Mouse (Mus musculus) left cerebral cortex, postnatal 36 days (tissue): ENCODE measurements at regions not wholly inside any gene's neighbourhood (a gene's known extent, or its start where the extent isn't known, plus 50 kb on each side); places are given as distances from the start of the nearest gene placed in this dataset.

Experiments used
- DNase-seq, 2 experiments: peaks; one replicate each; pipeline ENCODE4 v3.0.0; 2021 to 2022; ENCODE audit warnings: low spot score in 2 of 2, mixed read lengths in 1 of 2
- intact Hi-C: fragments of 180-260 bp; cut with DNase I; formaldehyde crosslinking; loops from one replicate; pipeline ENCODE4 v1.15.1; 2025

GRCm38 (mm10) chr5:116797460-116797859 lies 205.8 kb upstream of the Srrm4 start:
- intact Hi-C loops = no loop called here
- no peak for DNase-seq

- DNase-seq = no peak
- intact Hi-C loops = no loop called here
These were observed 203.6 kb upstream of the Srrm4 start for GRCm38 (mm10) chr5:116795169-116795568.

- DNase-seq = no peak
These were observed 198.8 kb upstream of the Srrm4 start for GRCm38 (mm10) chr5:116790419-116790818.

DNA sequence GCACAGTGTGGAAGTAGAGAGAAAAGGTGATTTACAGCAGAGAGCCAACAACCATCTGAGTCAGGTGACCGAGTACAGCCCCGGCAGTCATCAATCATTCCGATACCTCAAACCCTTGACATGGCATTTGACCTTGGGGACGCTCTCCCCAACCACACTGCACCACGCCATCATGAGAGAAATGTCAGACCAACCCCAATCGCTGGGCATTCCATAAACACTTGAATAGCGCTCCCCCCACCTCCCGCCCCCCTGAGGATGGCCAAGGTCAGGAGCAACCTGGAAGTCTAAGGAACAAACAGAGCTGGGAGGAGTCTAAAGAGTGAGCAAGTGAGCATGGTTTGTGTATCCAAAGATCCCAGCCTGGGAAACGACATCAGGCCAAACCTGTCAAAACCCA lies 198.2 kb upstream of the Srrm4 start:
- intact Hi-C loops = no loop called here
- DNase-seq = no peak

More at GRCm38 (mm10) chr5:116790419-116790818, 198.8 kb upstream of the Srrm4 start:
- intact Hi-C loops = no loop called here

DNA sequence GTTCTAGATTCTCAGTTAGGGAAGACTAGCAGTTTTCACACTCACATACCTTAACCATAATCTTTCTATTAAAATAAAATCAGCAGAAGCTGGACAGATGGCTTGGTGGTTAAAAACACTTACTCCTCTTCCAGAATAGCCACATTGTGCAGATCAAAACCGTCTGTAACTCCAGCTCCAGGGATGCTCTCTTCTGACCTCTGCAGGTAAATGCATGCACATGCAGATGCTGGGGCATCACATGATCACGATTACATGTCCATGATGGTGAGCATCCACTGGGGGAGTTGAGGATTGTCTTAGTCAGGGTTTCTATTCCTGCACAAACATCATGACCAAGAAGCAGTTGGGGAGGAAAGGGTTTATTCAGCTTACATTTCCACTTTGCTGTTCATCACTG lies 184.8 kb upstream of the Srrm4 start:
- no peak for DNase-seq
- intact Hi-C loops = no loop called here

GRCm38 (mm10) chr5:116766261-116766660 lies 174.6 kb upstream of the Srrm4 start:
- intact Hi-C loops = no loop called here

DNA sequence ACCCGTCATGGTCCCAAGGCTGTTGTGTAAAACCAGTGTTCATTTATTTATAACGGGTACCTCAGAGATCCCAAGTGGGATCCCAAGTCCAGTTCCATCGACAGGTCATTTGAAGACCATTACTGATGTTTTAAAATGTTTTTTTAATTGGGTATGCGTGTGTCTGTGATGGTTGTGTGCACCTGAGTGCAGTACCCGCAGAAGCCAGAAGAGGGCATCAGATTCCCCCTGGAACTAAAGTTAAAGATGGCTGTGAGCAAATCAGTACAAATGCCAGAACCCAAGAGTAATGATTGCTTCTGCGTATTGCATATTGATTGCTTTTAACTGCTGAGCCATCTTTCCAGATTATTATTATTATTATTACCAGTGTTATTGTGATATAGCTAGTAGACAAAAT lies 169.7 kb upstream of the Srrm4 start:
- intact Hi-C loops = no loop called here
- DNase-seq = no peak

More at GRCm38 (mm10) chr5:116766261-116766660, 174.6 kb upstream of the Srrm4 start:
- no peak for DNase-seq

DNA sequence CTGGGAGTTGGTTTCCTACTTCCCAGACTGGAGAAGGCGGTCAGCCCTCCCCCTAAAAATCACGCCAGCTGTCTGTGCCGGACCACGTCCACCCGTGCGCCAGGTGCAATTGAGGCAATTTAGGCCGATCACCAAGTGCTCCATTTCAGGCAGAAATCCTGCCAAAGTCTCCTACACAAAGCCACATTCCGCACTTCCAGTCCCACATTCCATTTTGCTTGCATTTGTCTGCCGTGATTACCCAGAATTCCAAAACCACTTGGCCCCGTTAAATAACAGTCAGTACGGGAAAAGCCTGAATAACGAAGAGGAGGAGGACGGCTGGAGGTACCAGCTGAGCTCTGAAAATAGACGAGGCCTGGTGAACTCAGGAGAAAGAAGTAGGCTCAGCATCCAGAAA lies 167.1 kb upstream of the Srrm4 start:
- intact Hi-C loops = no loop called here
- peak; percentile 54 to 62 for DNase-seq

GRCm38 (mm10) chr5:116752941-116753340 lies 161.3 kb upstream of the Srrm4 start:
- no peak for DNase-seq
- intact Hi-C loops = no loop called here

DNA sequence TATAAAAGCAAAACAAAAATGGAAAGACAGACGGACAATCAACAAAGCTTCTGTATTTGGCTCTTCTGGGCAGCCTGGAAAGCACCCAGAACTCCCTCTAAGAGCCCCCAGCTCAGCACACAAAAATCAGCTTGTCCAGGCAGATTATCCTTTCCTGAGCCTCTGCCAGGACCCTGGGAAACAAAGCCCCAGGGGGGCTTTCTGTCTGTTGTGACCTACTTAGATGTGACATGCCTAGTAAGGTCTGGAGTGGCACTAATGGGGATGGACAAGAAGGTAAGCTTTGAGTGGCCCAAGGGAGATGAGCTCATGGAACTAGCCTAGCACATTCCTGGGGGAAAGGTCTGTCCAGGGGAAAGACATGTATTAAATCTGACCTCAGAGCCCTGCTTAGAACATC lies 160.5 kb upstream of the Srrm4 start:
- intact Hi-C loops = no loop called here
- DNase-seq = no peak

- intact Hi-C loops = no loop called here
- no peak for DNase-seq
These were observed 154.2 kb upstream of the Srrm4 start for GRCm38 (mm10) chr5:116745776-116746175.

- intact Hi-C loops = no loop called here
- no peak for DNase-seq
These were observed 152.8 kb upstream of the Srrm4 start for GRCm38 (mm10) chr5:116744389-116744788.

GRCm38 (mm10) chr5:116735622-116736021 lies 144.0 kb upstream of the Srrm4 start:
- DNase-seq = no peak
- intact Hi-C loops = no loop called here

GRCm38 (mm10) chr5:116731509-116731908 lies 139.9 kb upstream of the Srrm4 start:
- no peak for DNase-seq
- intact Hi-C loops = no loop called here

DNA sequence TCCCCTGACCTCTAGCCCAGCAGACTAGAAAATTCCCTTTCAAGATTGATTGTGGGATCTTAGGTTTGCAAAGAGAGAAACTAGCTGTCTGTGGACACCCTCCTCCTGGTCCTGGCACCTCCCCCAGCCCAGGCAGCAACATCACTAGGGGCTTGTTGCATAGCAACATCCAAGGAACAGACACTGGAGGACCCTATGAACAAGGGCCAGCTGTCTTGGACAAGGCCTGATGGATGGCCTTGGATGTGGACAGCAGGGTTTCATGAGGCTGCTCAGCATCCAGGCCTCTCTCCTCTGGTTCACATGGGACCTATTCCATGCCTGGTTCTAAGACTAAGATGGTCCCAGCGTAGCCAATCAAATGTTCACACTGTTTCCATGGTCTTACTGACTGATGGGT lies 127.6 kb upstream of the Srrm4 start:
- intact Hi-C loops = no loop called here
- no peak for DNase-seq

GRCm38 (mm10) chr5:116714256-116714655 lies 122.6 kb upstream of the Srrm4 start:
- intact Hi-C loops = no loop called here
- no peak for DNase-seq

DNA sequence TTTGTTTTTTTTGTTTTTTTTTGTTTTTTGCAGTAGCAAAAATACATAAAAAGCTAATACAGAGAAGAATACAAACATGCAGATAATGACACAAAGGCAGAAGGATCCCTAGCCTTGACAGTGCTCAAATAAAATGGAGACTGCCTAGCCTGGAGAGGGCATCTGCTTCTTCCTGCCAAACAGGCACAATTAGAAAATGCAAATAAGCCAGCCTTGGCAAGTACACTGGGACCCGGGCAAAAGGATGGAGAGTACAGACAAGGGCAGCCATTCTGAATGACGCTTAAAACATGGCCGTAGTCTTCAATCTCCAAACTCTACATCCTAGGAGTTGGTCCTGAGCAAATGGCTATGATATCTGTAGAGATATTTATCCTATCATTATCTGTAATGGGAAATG lies 120.4 kb upstream of the Srrm4 start:
- intact Hi-C loops = no loop called here
- DNase-seq = no peak

- intact Hi-C loops = no loop called here
- no peak for DNase-seq
These were observed 116.9 kb upstream of the Srrm4 start for GRCm38 (mm10) chr5:116708505-116708904.

- intact Hi-C loops = no loop called here
- DNase-seq = no peak
These were observed 70.8 kb upstream of the Srrm4 start for GRCm38 (mm10) chr5:116662466-116662865.

DNA sequence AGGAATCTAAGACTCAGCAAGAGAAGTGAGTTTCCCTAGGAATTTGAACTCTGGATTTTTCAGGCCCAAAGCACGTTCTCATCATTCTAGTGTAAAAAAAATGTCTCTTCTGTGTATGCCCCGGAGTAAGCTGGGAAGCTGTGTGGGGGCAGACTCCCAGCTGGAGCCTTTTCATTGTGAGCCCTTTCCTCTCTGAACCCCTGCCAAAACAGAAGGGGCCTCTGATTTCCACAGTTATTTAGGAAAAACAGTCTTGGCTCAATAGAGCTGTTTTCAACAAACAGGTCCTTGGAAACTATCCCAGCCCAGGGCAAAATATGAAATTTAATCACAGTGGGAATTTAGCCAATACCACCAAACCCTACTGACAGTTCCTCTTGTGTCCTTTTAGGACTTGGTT lies 70.2 kb upstream of the Srrm4 start:
- no peak for DNase-seq
- intact Hi-C loops = no loop called here

- intact Hi-C loops = loop anchor here (5.0 kb wide), 1 partner anchor 62 kb away; the partner anchor contains the start of gene Srrm4
- DNase-seq = peak; percentile 28 to 31
These were observed 63.1 kb upstream of the Srrm4 start for GRCm38 (mm10) chr5:116654486-116655420.
